Mouse (Mus musculus) neutrophil, adult 5-6 weeks (primary cell): ENCODE data around the gene Slc2a8. TPM values are rescaled to one million over a fixed set of nuclear protein-coding genes. Genes with fewer than 3 reads are reported as not detected.
A peak's percentile ranks its signal among the peaks of the same experiment; 100 is the strongest.

Source experiments
- ATAC-seq: fragments of 151-379, 151-347 bp; 2 replicates; pipeline ENCODE4 v1.8.0; 2017; ENCODE audit warnings: mild to moderate bottlenecking, moderate TSS enrichment; ENCODE audit not compliant: insufficient number of reproducible peaks, poor library complexity, low FRiP score, severe bottlenecking; ENCODE audit errors: extremely low read depth
- total RNA-seq: library from RNA; stranded (forward); fragments of 200-1000 nt; gene quantifications from 2 replicates; pipeline ENCODE4 v1.2.3, GENCODE M21; 2017

Gene Slc2a8
- total RNA-seq, 1 experiment from 2014 or later, result 1.2 TPM

GRCm38 (mm10) chr2:32954581-32954980 is 27.3 kb downstream of the Slc2a8 start:
- ATAC-seq, result no peak

- no peak for ATAC-seq
These were observed 34.4 kb downstream of the Slc2a8 start for GRCm38 (mm10) chr2:32947454-32947853.

- ATAC-seq, result no peak
These were observed 41.4 kb downstream of the Slc2a8 start for GRCm38 (mm10) chr2:32940483-32940882.

GRCm38 (mm10) chr2:32939418-32939817 is 42.5 kb downstream of the Slc2a8 start:
- ATAC-seq, result peak; percentile 45; the same call in 1 of the 2 replicates

- ATAC-seq, result no peak
These were observed 43.1 kb downstream of the Slc2a8 start for GRCm38 (mm10) chr2:32938741-32939140.

- no peak for ATAC-seq
These were observed 50.2 kb downstream of the Slc2a8 start for GRCm38 (mm10) chr2:32931730-32932129.

GRCm38 (mm10) chr2:32928947-32929829 is 52.7 kb downstream of the Slc2a8 start:
- ATAC-seq, result no peak

- no peak for ATAC-seq
These were observed 53.5 kb downstream of the Slc2a8 start for GRCm38 (mm10) chr2:32928235-32928946.

- ATAC-seq, result no peak
These were observed 54.2 kb downstream of the Slc2a8 start for GRCm38 (mm10) chr2:32927624-32928234.

GRCm38 (mm10) chr2:32926330-32927075 is 55.4 kb downstream of the Slc2a8 start:
- ATAC-seq, result no peak

- no peak for ATAC-seq
These were observed 57.5 kb downstream of the Slc2a8 start for GRCm38 (mm10) chr2:32924306-32924844.

- ATAC-seq, result no peak
These were observed 58.2 kb downstream of the Slc2a8 start for GRCm38 (mm10) chr2:32923551-32924250.

Other genes starting within 250 kb of the Slc2a8 start
- not detected in 2 replicates for gene 6330409D20Rik, start 241.1 kb downstream of the Slc2a8 start, total RNA-seq
- 28.0 and 31.1 TPM in 2 replicates for gene Tor2a, start 224.8 kb downstream of the Slc2a8 start, total RNA-seq
- 0.12 and 0.47 TPM in 2 replicates for gene Ttc16, start 206.4 kb downstream of the Slc2a8 start, total RNA-seq
- 2.0 TPM in 1 of 2 replicates, not detected in the other for gene Ptrh1, start 206.3 kb downstream of the Slc2a8 start, total RNA-seq
- not detected in 2 replicates for gene Cfap157, start 197.7 kb downstream of the Slc2a8 start, total RNA-seq
- 2.3 and 3.3 TPM in 2 replicates for gene Stxbp1, start 134.8 kb downstream of the Slc2a8 start, total RNA-seq
- 6.1 and 9.7 TPM in 2 replicates for gene Fam129b, start 106.0 kb downstream of the Slc2a8 start, total RNA-seq
- 1,202 and 1,236 TPM in 2 replicates for gene Rpl12, start 20.5 kb downstream of the Slc2a8 start, total RNA-seq
- 13.5 and 14.9 TPM in 2 replicates for gene Lrsam1, start 20.5 kb downstream of the Slc2a8 start, total RNA-seq
- 0.25 and 2.2 TPM in 2 replicates for gene Garnl3, start 149.6 kb upstream of the Slc2a8 start, total RNA-seq
- 0.12 and 0.37 TPM in 2 replicates for gene Angptl2, start 234.0 kb upstream of the Slc2a8 start, total RNA-seq